Mouse (Mus musculus) E14TG2a.4 (cell line): ENCODE measurements around the gene Ppfibp2.

Experiments used
- CTCF ChIP-seq: conservative IDR thresholded peaks from 2 replicates; pipeline ENCODE4 v1.5.1; 2014; ENCODE audit warnings: low read length
- NANOG ChIP-seq: IDR thresholded peaks from 2 replicates; pipeline ENCODE4 v1.6.1; 2014; ENCODE audit warnings: borderline replicate concordance, low read length, mixed read lengths

- TF ChIP-seq CTCF, result no peak
- no peak for TF ChIP-seq NANOG
Measured at GRCm38 (mm10) chr7:107749721-107750120, 154.7 kb downstream of the Ppfibp2 start.
